Mouse (Mus musculus) liver, postnatal 0 days (tissue): ENCODE data around the gene Spata17. TPM values are rescaled to one million over a fixed set of nuclear protein-coding genes. Genes with fewer than 3 reads are reported as not detected.

Experiments
- ATAC-seq: fragments of 200-750 bp; cut with Nextera tagmentation; 2 replicates; pipeline ENCODE4 v1.8.0; 2017; ENCODE audit warnings: mild to moderate bottlenecking, moderate library complexity
- DNase-seq: peaks from one replicate; pipeline ENCODE4 v3.0.0-alpha.2; 2016
- H3K27ac ChIP-seq: fragments of 300-500 bp; sonication (generic); 2 replicates; pipeline ENCODE4 v1.5.1; 2014; ENCODE audit warnings: antibody characterized with exemption, moderate library complexity, mild to moderate bottlenecking, low read depth
- H3K27me3 ChIP-seq: fragments of 300-500 bp; sonication (generic); 2 replicates; pipeline ENCODE4 v1.6.1; 2014; ENCODE audit warnings: low read length, control low read depth, mixed read lengths; ENCODE audit not compliant: insufficient read depth
- H3K36me3 ChIP-seq: fragments of 300-500 bp; sonication (generic); replicated peaks from 2 replicates; pipeline ENCODE4 v1.6.1; 2014; ENCODE audit warnings: mild to moderate bottlenecking, control low read depth, low read length, moderate library complexity, mixed read lengths; ENCODE audit not compliant: insufficient read depth
- H3K4me1 ChIP-seq: fragments of 300-500 bp; sonication (generic); 2 replicates; pipeline ENCODE4 v1.6.1; 2014; ENCODE audit warnings: antibody characterized with exemption, mild to moderate bottlenecking, control low read depth; ENCODE audit not compliant: insufficient read depth
- H3K4me2 ChIP-seq: fragments of 300-500 bp; sonication (generic); 2 replicates; pipeline ENCODE4 v1.6.1; 2014; ENCODE audit warnings: low read depth, mild to moderate bottlenecking, low read length, moderate library complexity, mixed read lengths
- H3K4me3 ChIP-seq: fragments of 300-500 bp; sonication (generic); 2 replicates; pipeline ENCODE4 v1.5.1; 2014; ENCODE audit warnings: low read depth, low read length
- H3K9ac ChIP-seq: fragments of 300-500 bp; sonication (generic); replicated peaks from 2 replicates; pipeline ENCODE4 v1.6.1; 2014; ENCODE audit warnings: mild to moderate bottlenecking, moderate library complexity
- H3K9me3 ChIP-seq: fragments of 300-500 bp; sonication (generic); 2 replicates; pipeline ENCODE4 v1.6.1; 2016; ENCODE audit warnings: mild to moderate bottlenecking, control low read depth, low read length, mixed read lengths
- CTCF ChIP-seq: sonication (generic); IDR thresholded peaks from 2 replicates; pipeline ENCODE4 v1.5.1; 2016; ENCODE audit warnings: antibody characterized with exemption, low read depth
- EP300 ChIP-seq: IDR thresholded peaks from 2 replicates; pipeline ENCODE4 v1.6.1; 2016; ENCODE audit warnings: antibody characterized with exemption, low read depth, mild to moderate bottlenecking
- WGBS: fragments of 180-500 bp; shearing (Covaris S2); extraction: QIAGEN DNeasy Blood & Tissue Kit; methylation state at CpG from one replicate; pipeline ENCODE4 v1.1.7; 2014; ENCODE audit not compliant: insufficient replicate concordance; 5-methylcytosine and 5-hydroxymethylcytosine counted together
- polyA plus RNA-seq: library from polyadenylated mRNA; unstranded; fragments of >200 nt; fragmentation: Nextera tagmentation; extraction: Ambion mirVana; gene quantifications from 2 replicates; pipeline ENCODE4 v1.2.1, GENCODE M21; 2015

Spata17 gene
- polyA plus RNA-seq, 1 experiment from 2014 or later = 0.41 TPM

GRCm38 (mm10) chr1:187205506-187205905, 9.8 kb downstream of the Spata17 start:
- Histone ChIP-seq H3K4me1 (no peaks in the 10 kb centered on the region), H3K27ac (no peak overlapping the region), H3K4me2 (no peak overlapping the region), H3K9ac (no peak overlapping the region), H3K4me3 (no peak overlapping the region), H3K27me3 (no peaks in the 10 kb centered on the region), H3K36me3 (no peaks in the 10 kb centered on the region), H3K9me3 (no peaks in the 10 kb centered on the region)
- no peak for TF ChIP-seq CTCF
- no peak for TF ChIP-seq EP300
- 62% methylated on average over 6 of the region's 6 CpGs for WGBS
- DNase-seq (no peak), ATAC-seq (no peak)

- no peak overlapping the region for H3K9ac ChIP-seq
- H3K27me3 ChIP-seq = no peaks in the 10 kb centered on the region
- TF ChIP-seq EP300 = no peak
- TF ChIP-seq CTCF = no peak
- H3K9me3 ChIP-seq = no peaks in the 10 kb centered on the region
- H3K4me3 ChIP-seq = no peak overlapping the region
- DNase-seq (no peak), ATAC-seq (no peak)
- no peak overlapping the region for H3K4me2 ChIP-seq
- WGBS = 52% methylated on average over 1 of the region's 1 CpGs
- no peak overlapping the region for H3K27ac ChIP-seq
- no peaks in the 10 kb centered on the region for H3K36me3 ChIP-seq
- H3K4me1 ChIP-seq = no peaks in the 10 kb centered on the region; the same call in 1 of the 2 replicates
Observed at GRCm38 (mm10) chr1:187178546-187178945, 36.7 kb downstream of the Spata17 start.

GRCm38 (mm10) chr1:187175991-187176390, 39.3 kb downstream of the Spata17 start:
- no peaks in the 10 kb centered on the region for H3K27me3 ChIP-seq
- 89% methylated on average over 1 of the region's 1 CpGs for WGBS
- H3K4me3 ChIP-seq = no peak overlapping the region
- no peak overlapping the region for H3K9ac ChIP-seq
- TF ChIP-seq CTCF (no peak), EP300 (no peak)
- no peaks in the 10 kb centered on the region for H3K9me3 ChIP-seq
- H3K4me2 ChIP-seq = no peak overlapping the region
- H3K4me1 ChIP-seq = no peaks in the 10 kb centered on the region; the same call in 1 of the 2 replicates
- DNase-seq (no peak), ATAC-seq (no peak)
- H3K36me3 ChIP-seq = no peaks in the 10 kb centered on the region
- no peak overlapping the region for H3K27ac ChIP-seq

GRCm38 (mm10) chr1:187170361-187170760, 44.9 kb downstream of the Spata17 start:
- DNase-seq = no peak
- ATAC-seq = no peak
- TF ChIP-seq CTCF (no peak), EP300 (no peak)
- Histone ChIP-seq H3K27ac (no peak overlapping the region), H3K36me3 (no peaks in the 10 kb centered on the region), H3K4me1 (no peaks in the 10 kb centered on the region; the same call in 1 of the 2 replicates), H3K4me3 (no peak overlapping the region), H3K4me2 (no peak overlapping the region), H3K9me3 (no peaks in the 10 kb centered on the region), H3K9ac (no peak overlapping the region), H3K27me3 (no peaks in the 10 kb centered on the region)
- 36% methylated on average over 3 of the region's 3 CpGs for WGBS

DNA sequence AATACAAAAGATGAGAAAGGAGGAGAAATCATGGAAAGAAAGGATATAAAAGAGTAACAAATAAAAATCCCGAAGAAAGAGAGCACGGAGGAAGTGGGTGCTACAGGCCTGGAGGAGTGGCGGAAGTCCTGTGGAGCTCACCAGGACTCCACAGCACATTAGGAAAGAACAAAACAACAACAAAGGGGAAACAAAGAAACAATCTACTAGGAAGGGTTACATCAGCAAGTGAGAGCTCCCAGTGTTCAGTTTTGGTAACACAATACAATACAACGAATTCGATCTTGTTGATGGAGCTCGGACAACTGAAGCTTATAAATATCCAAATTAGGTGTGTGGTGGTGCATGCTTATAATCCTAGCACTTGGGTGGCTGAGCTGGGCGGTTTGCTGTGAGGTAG, 45.6 kb downstream of the Spata17 start:
- Histone ChIP-seq H3K36me3 (no peaks in the 10 kb centered on the region), H3K27me3 (no peaks in the 10 kb centered on the region), H3K9ac (no peak overlapping the region), H3K4me1 (no peaks in the 10 kb centered on the region), H3K27ac (no peak overlapping the region), H3K4me2 (no peak overlapping the region), H3K9me3 (no peaks in the 10 kb centered on the region), H3K4me3 (no peak overlapping the region)
- no peak for DNase-seq
- 75% methylated on average over 7 of the region's 7 CpGs for WGBS
- TF ChIP-seq EP300 (no peak), CTCF (no peak)
- ATAC-seq = no peak

DNA sequence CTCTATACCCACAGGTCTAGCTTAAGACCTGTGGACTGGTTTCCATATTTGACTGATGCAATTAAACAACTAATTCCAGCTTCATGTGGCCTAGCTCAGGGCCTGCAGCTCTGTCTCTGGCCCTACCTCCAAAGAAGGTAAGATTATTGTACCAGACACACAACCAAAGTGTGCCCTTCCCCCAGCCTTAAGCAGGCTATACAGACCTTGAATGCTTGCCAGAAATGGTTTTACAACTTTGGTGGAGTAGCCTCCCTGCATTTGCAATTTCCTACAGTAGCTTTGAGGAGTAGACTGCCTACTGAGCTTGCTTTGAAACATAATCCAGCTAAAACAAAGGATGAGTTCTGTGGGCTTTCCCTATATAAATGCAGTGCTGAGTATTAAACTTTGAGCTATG, 51.7 kb downstream of the Spata17 start:
- H3K36me3 ChIP-seq = no peaks in the 10 kb centered on the region
- TF ChIP-seq CTCF (no peak), EP300 (no peak)
- no peak overlapping the region for H3K4me2 ChIP-seq
- no peaks in the 10 kb centered on the region for H3K9me3 ChIP-seq
- no peak for ATAC-seq
- H3K9ac ChIP-seq = no peak overlapping the region
- H3K27ac ChIP-seq = no peak overlapping the region
- no peaks in the 10 kb centered on the region for H3K4me1 ChIP-seq
- DNase-seq = no peak
- H3K4me3 ChIP-seq = no peak overlapping the region
- no peaks in the 10 kb centered on the region for H3K27me3 ChIP-seq

- TF ChIP-seq EP300 (no peak), CTCF (no peak)
- Histone ChIP-seq H3K4me2 (no peak overlapping the region), H3K27ac (no peak overlapping the region), H3K9ac (no peak overlapping the region), H3K9me3 (no peaks in the 10 kb centered on the region), H3K36me3 (no peaks in the 10 kb centered on the region), H3K4me1 (peaks cover 3% of the 10 kb centered on the region; the same call in 1 of the 2 replicates), H3K4me3 (no peak overlapping the region), H3K27me3 (no peaks in the 10 kb centered on the region)
- DNase-seq = no peak
- peak; percentile 79 for ATAC-seq
Observed at GRCm38 (mm10) chr1:187155658-187156057, 59.6 kb downstream of the Spata17 start.
